Mouse (Mus musculus): Measurements from ENCODE around the gene Psmc4. TPM values are rescaled to one million over a fixed set of nuclear protein-coding genes. Genes with fewer than 3 reads are reported as not detected.
A peak's percentile ranks its signal among the peaks of the same experiment; 100 is the strongest.

Gene Psmc4
- polyA plus RNA-seq (2012; rRNA removed) = 60.4 and 68.1 TPM in 2 replicates

DNA sequence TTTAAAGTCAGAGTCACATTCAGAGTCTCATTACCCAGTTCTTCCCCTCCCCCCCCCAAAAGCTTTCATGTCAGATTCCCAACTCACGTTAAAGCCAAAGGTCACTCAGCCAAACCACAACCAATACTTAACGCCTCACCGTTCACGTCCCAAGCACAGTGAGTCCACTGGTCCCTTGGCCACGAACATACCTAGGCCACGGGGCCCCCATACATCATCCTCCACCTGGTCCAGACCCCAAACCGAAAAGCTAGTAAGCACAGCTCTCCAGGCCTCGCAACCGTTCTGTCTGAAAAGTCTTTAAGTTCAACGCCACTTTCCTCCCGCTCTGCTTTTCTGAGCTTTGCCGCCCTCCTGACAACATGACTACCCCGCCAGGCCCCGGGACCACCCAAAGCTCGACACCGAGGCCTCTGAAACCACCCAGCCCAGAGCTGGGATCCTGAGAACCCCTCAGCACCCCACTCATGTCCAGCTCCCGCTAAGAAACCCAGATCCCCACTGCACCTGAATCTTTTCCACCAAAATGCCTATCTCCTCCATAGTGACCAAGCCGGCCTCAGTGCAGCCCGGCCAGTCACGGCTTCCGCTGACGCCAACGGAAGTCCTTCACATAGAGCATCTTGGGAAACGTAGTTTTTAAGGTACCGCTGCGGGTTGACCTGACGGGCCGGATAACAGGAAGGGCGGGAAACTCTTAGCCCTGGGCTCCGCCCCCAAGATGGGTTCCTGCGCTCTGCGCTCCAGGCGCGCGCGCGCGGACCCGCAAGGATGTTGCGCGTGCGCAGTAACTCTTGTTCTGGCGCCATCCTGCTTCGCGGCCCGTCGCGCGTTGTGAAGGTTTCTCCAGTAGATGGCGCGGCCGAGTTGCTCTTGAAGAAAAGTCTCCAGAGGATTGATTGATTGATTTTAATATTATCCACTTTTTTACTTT, at the start of gene Psmc4:
Gene Psmc4 (minus strand): TSS at position 626 of the 934 bp plus-strand sequence.
- H3K4me3 ChIP-seq (ENCODE audit: extremely low read depth, insufficient read depth, insufficient read length) = peak within 1 kb of the TSS; percentile 62
- peak; percentile 96 to 97 for DNase-seq (ENCODE audit: low read depth in 1 of 2, low spot score in 2 of 2)
- H3K27me3 ChIP-seq (ENCODE audit: control insufficient read depth, insufficient read depth, low read length) = no peaks in the 10 kb centered on the region
- WGBS = under 1% methylated on average over 52 of the region's 52 CpGs
- H3K4me1 ChIP-seq (ENCODE audit: control insufficient read depth, insufficient read depth, insufficient read length) = no peaks in the 10 kb centered on the region; the same call in 1 of the 2 replicates
- H3K36me3 ChIP-seq (ENCODE audit: control insufficient read depth, insufficient read depth, low read length) = peaks cover 20% of the 10 kb centered on the region
- H3K27ac ChIP-seq (ENCODE audit: insufficient read depth, low read length) = peak within 1 kb of the TSS; percentile 21; the same call in 1 of the 2 replicates
- peak; percentile 50 for TF ChIP-seq POLR2A (IDR thresholded peaks at IDR 0.05; ENCODE audit: low read depth, low read length)
- TF ChIP-seq CTCF (IDR thresholded peaks at IDR 0.05; ENCODE audit: extremely low read depth, insufficient read depth, insufficient read length, insufficient replicate concordance) = peak; percentile 81

DNA sequence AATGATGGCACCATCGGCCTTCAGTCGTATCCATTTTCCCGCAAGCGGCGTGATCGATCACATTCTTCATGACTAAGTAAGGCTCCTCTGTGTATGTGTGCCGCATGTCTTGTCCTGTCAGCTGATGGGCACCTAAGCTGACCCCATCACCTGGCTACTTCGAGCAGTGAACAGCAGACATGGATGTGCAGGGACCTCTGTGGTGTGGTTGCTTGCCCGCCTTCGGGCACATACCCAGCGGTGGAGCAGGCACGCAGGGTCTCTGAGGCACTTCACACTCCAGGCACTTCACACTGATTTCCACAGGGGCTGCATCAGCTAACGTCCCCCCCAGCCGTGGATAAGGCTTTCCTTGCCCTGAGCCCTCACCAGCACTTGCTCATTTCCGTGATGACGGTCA, 49.2 kb upstream of the Psmc4 start:
- Histone ChIP-seq H3K4me1 (ENCODE audit: control insufficient read depth, insufficient read depth, insufficient read length) (no peaks in the 10 kb centered on the region), H3K4me3 (ENCODE audit: extremely low read depth, insufficient read depth, insufficient read length) (no peak overlapping the region), H3K27ac (ENCODE audit: insufficient read depth, low read length) (no peak overlapping the region), H3K27me3 (ENCODE audit: control insufficient read depth, insufficient read depth, low read length) (no peaks in the 10 kb centered on the region), H3K36me3 (ENCODE audit: control insufficient read depth, insufficient read depth, low read length) (no peaks in the 10 kb centered on the region)
- TF ChIP-seq POLR2A (IDR thresholded peaks at IDR 0.05; ENCODE audit: low read depth, low read length) (no peak), CTCF (IDR thresholded peaks at IDR 0.05; ENCODE audit: extremely low read depth, insufficient read depth, insufficient read length, insufficient replicate concordance) (no peak)
- WGBS = 92% methylated on average over 16 of the region's 16 CpGs
- DNase-seq (ENCODE audit: low read depth in 1 of 2, low spot score in 2 of 2) = no peak

DNA sequence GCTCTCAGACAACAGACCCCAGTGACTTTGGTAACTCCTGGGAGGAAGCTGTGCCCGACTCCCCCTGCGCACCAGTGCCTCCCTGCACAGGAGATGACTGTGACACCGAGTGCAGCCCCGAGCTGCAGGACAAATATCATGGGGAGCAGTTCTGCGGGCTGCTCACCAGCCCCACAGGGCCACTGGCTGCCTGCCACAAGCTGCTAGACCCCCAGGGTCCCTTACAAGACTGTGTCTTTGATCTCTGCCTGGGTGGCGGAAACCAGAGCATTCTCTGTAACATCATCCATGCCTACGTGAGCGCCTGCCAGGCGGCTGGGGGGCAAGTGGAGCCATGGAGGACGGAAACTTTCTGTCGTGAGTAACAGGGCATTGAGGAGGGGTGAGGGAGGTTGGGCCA, 43.6 kb upstream of the Psmc4 start:
- no peak overlapping the region for H3K4me3 ChIP-seq (ENCODE audit: extremely low read depth, insufficient read depth, insufficient read length)
- no peak for DNase-seq (ENCODE audit: low read depth in 1 of 2, low spot score in 2 of 2)
- WGBS = 50% methylated on average over 11 of the region's 11 CpGs
- H3K27ac ChIP-seq (ENCODE audit: insufficient read depth, low read length) = no peak overlapping the region
- no peaks in the 10 kb centered on the region for H3K36me3 ChIP-seq (ENCODE audit: control insufficient read depth, insufficient read depth, low read length)
- no peak for TF ChIP-seq POLR2A (IDR thresholded peaks at IDR 0.05; ENCODE audit: low read depth, low read length)
- TF ChIP-seq CTCF (IDR thresholded peaks at IDR 0.05; ENCODE audit: extremely low read depth, insufficient read depth, insufficient read length, insufficient replicate concordance) = no peak
- H3K4me1 ChIP-seq (ENCODE audit: control insufficient read depth, insufficient read depth, insufficient read length) = no peaks in the 10 kb centered on the region
- no peaks in the 10 kb centered on the region for H3K27me3 ChIP-seq (ENCODE audit: control insufficient read depth, insufficient read depth, low read length)

DNA sequence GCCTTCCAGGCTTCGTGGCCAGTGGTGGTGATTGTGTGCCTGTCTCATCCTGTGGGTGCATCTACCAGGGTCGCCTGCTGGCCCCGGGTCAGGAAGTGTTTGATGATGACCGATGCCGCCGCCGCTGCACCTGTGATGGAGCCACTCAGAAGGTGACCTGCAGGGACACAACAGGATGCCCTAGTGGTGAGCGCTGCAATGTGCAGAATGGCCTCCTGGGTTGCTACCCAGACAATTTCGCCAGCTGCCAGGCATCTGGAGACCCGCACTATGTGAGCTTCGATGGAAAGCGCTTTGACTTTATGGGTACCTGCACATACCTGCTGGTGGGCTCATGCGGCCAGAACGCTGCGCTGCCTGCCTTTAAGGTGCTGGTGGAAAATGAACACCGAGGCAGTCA, 36.3 kb upstream of the Psmc4 start:
- TF ChIP-seq CTCF (IDR thresholded peaks at IDR 0.05; ENCODE audit: extremely low read depth, insufficient read depth, insufficient read length, insufficient replicate concordance) (no peak), POLR2A (IDR thresholded peaks at IDR 0.05; ENCODE audit: low read depth, low read length) (no peak)
- no peak overlapping the region for H3K4me3 ChIP-seq (ENCODE audit: extremely low read depth, insufficient read depth, insufficient read length)
- no peak overlapping the region for H3K27ac ChIP-seq (ENCODE audit: insufficient read depth, low read length)
- H3K36me3 ChIP-seq (ENCODE audit: control insufficient read depth, insufficient read depth, low read length) = no peaks in the 10 kb centered on the region
- WGBS = 81% methylated on average over 16 of the region's 16 CpGs
- DNase-seq (ENCODE audit: low read depth in 1 of 2, low spot score in 2 of 2) = no peak
- no peaks in the 10 kb centered on the region for H3K4me1 ChIP-seq (ENCODE audit: control insufficient read depth, insufficient read depth, insufficient read length)
- H3K27me3 ChIP-seq (ENCODE audit: control insufficient read depth, insufficient read depth, low read length) = no peaks in the 10 kb centered on the region

DNA sequence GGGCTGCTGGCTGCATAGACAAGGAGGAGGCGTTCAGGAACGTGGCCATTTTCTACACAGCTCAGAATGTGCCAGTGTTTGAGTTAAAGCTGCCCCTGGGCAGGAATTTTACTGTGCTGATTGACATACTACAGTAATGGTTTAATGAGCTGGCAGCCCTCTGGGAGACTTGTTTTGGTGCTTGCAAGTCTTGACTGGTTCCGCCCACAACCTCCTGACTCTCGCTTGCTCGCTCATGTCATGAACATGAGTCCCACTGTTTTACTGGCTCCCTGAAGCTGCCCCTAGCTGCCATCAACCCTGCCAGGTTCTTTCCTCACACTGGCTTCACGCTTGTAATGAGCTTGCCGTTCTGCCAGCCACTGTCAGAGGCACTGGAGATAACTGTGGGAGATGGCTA, 34.3 kb upstream of the Psmc4 start:
- TF ChIP-seq POLR2A (IDR thresholded peaks at IDR 0.05; ENCODE audit: low read depth, low read length) (no peak), CTCF (IDR thresholded peaks at IDR 0.05; ENCODE audit: extremely low read depth, insufficient read depth, insufficient read length, insufficient replicate concordance) (no peak)
- Histone ChIP-seq H3K36me3 (ENCODE audit: control insufficient read depth, insufficient read depth, low read length) (no peaks in the 10 kb centered on the region), H3K27ac (ENCODE audit: insufficient read depth, low read length) (no peak overlapping the region), H3K4me3 (ENCODE audit: extremely low read depth, insufficient read depth, insufficient read length) (no peak overlapping the region), H3K27me3 (ENCODE audit: control insufficient read depth, insufficient read depth, low read length) (no peaks in the 10 kb centered on the region), H3K4me1 (ENCODE audit: control insufficient read depth, insufficient read depth, insufficient read length) (no peaks in the 10 kb centered on the region)
- no peak for DNase-seq (ENCODE audit: low read depth in 1 of 2, low spot score in 2 of 2)
- 84% methylated on average over 7 of the region's 7 CpGs for WGBS

DNA sequence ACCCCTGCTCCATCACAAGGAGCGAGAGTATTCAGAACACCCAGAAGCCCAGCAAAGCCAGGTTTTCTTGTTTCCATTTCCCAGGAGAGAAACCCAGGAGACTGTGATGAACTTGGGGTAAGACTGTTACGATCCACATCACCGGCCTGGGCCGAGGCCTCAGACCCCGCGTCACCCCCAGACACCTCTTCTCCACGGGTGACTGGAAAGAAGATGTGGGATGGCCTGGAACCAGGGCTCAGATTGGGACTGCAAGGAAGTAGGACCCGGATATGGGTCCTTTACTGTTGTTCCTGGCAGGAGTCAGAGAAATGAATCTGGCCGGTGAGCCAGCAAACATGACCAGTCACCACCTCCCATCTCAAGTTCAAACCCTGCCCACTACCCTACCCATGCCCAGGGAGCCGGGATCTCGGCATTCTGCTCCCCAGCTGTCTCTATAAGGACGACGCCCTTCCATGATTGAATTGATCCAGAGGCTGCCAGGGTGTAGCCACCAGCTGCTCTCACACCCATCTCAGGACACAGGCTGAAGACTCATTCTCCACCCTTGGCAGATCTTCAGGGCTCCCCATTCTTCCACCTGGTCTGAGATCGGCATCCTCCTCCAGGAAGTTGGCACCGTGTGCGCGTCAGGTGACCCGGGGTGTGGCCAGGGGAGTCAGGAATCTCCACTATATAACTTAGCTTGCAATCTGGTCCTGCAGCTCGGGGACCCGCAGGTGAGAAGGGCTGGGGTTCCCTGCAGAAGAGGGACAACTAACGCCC, 20.8 kb upstream of the Psmc4 start, which contains the start of gene Fcgbp:
Gene Fcgbp (plus strand): TSS at position 706 of the 768 bp plus-strand sequence.
- TF ChIP-seq CTCF (IDR thresholded peaks at IDR 0.05; ENCODE audit: extremely low read depth, insufficient read depth, insufficient read length, insufficient replicate concordance) (no peak), POLR2A (IDR thresholded peaks at IDR 0.05; ENCODE audit: low read depth, low read length) (no peak)
- Histone ChIP-seq H3K27me3 (ENCODE audit: control insufficient read depth, insufficient read depth, low read length) (no peaks in the 10 kb centered on the region), H3K36me3 (ENCODE audit: control insufficient read depth, insufficient read depth, low read length) (no peaks in the 10 kb centered on the region), H3K4me3 (ENCODE audit: extremely low read depth, insufficient read depth, insufficient read length) (no peak within 1 kb of the TSS), H3K4me1 (ENCODE audit: control insufficient read depth, insufficient read depth, insufficient read length) (no peaks in the 10 kb centered on the region), H3K27ac (ENCODE audit: insufficient read depth, low read length) (no peak within 1 kb of the TSS)
- DNase-seq (ENCODE audit: low read depth in 1 of 2, low spot score in 2 of 2) = no peak
- 83% methylated on average over 21 of the region's 21 CpGs for WGBS
